Mouse (Mus musculus): ENCODE results near the gene Olig2. TPM values are rescaled to one million over a fixed set of nuclear protein-coding genes. Genes with fewer than 3 reads are reported as not detected.

The Olig2 gene
- total and polyA plus RNA-seq, 3 experiments, result not detected

DNA sequence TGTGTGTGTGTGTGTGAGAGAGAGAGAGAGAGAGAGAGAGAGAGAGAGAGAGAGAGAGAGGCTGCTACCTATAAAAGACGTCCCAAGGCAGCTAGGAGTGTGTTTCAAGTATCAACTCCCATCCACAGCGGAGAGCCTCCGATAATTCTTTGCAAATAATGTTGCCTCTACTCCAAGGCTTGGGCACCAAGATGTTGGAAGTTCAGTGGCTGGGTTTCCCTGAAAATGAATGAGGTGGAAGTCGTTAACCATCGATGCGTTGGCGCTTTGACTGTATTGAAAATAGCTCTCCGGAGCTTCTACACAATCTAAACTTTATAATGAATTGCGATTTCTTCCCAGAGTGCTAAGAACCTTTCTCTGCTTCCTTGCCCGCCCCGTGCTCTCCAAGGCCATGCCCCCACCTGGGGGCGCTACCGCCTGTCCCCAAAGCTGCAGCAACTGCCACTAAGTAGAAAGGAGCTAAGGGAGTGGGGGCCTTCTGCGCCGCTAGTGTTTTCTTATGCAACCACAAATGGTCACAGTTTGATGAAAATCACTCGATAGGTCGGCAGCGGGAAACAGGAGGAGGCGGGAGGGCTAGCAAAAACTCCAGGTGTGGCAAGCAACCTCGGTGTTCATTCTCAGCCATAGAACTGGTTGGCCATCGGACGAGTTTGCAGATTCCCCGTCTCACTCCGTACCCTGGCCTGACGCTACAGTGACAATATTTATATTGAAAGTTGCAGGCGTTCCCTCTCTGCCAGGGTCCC lies 600 bp upstream of the Olig2 start:
- no peak overlapping the region for H3K9ac ChIP-seq (ENCODE audit: control insufficient read depth, low read depth, low read length, poor library complexity, severe bottlenecking)
- no peak overlapping the region for H3K27ac ChIP-seq (ENCODE audit: control insufficient read depth, low read depth, low read length)
- H3K4me1 ChIP-seq (ENCODE audit: control insufficient read depth in 1 of 2, insufficient read depth in 2 of 2, low read length in 2 of 2), result no peaks in the 10 kb centered on the region
- no peaks in the 10 kb centered on the region for H3K79me2 ChIP-seq (ENCODE audit: control insufficient read depth, insufficient read depth, low read length, poor library complexity)
- H3K36me3 ChIP-seq (ENCODE audit: control insufficient read depth in 1 of 2, insufficient read depth in 2 of 2, low read length in 2 of 2), result no peaks in the 10 kb centered on the region
- DNase-seq (ENCODE audit: low read depth, low spot score), result no peak
- no peaks in the 10 kb centered on the region for H3K9me3 ChIP-seq (replicated peaks; ENCODE audit: insufficient read depth, low read length)
- no peaks in the 10 kb centered on the region for H3K27me3 ChIP-seq (ENCODE audit: control insufficient read depth in 1 of 2, insufficient read depth in 2 of 2, low read length in 2 of 2)
- TF ChIP-seq MAZ (IDR thresholded peaks at IDR 0.05; ENCODE audit: low read depth, low read length), result no peak
- TF ChIP-seq GABPA (IDR thresholded peaks at IDR 0.05; ENCODE audit: low read depth, low read length), result no peak
- TF ChIP-seq UBTF (IDR thresholded peaks at IDR 0.05; ENCODE audit: borderline replicate concordance, insufficient read depth, low read depth, low read length), result no peak
- TF ChIP-seq ZMIZ1 (IDR thresholded peaks at IDR 0.05; ENCODE audit: low read depth, low read length), result no peak
- no peak for TF ChIP-seq TCF12 (IDR thresholded peaks at IDR 0.05; ENCODE audit: low read depth, low read length)
- no peak overlapping the region for H3K4me3 ChIP-seq (ENCODE audit: control insufficient read depth in 1 of 2, insufficient read depth in 1 of 2, low read depth in 2 of 2, low read length in 2 of 2)

- no peak for DNase-seq (ENCODE audit: low read depth, low spot score)
- Histone ChIP-seq H3K9ac (ENCODE audit: control insufficient read depth, low read depth, low read length, poor library complexity, severe bottlenecking) (no peak overlapping the region), H3K79me2 (ENCODE audit: control insufficient read depth, insufficient read depth, low read length, poor library complexity) (no peaks in the 10 kb centered on the region), H3K4me1 (ENCODE audit: control insufficient read depth in 1 of 2, insufficient read depth in 2 of 2, low read length in 2 of 2) (no peaks in the 10 kb centered on the region), H3K9me3 (replicated peaks; ENCODE audit: insufficient read depth, low read length) (no peaks in the 10 kb centered on the region), H3K4me3 (ENCODE audit: control insufficient read depth in 1 of 2, insufficient read depth in 1 of 2, low read depth in 2 of 2, low read length in 2 of 2) (no peak overlapping the region), H3K27me3 (ENCODE audit: control insufficient read depth in 1 of 2, insufficient read depth in 2 of 2, low read length in 2 of 2) (no peaks in the 10 kb centered on the region), H3K27ac (ENCODE audit: control insufficient read depth, low read depth, low read length) (no peak overlapping the region), H3K36me3 (ENCODE audit: control insufficient read depth in 1 of 2, insufficient read depth in 2 of 2, low read length in 2 of 2) (no peaks in the 10 kb centered on the region)
- TF ChIP-seq RCOR1 (IDR thresholded peaks at IDR 0.05; ENCODE audit: low read depth, low read length) (no peak), ELF1 (IDR thresholded peaks at IDR 0.05; ENCODE audit: low read depth, low read length) (no peak), ZKSCAN1 (IDR thresholded peaks at IDR 0.05; ENCODE audit: low read depth, low read length) (no peak), POLR2A (IDR thresholded peaks at IDR 0.05; ENCODE audit: control insufficient read depth in 1 of 2, insufficient read depth in 1 of 2, low read depth in 1 of 2, low read length in 2 of 2, poor library complexity in 1 of 2) (no peak), SMC3 (IDR thresholded peaks at IDR 0.05; ENCODE audit: low read depth, low read length) (no peak), NRF1 (IDR thresholded peaks at IDR 0.05; ENCODE audit: insufficient read depth, low read depth, low read length, poor library complexity, severe bottlenecking) (no peak), UBTF (IDR thresholded peaks at IDR 0.05; ENCODE audit: borderline replicate concordance, insufficient read depth, low read depth, low read length) (no peak), HCFC1 (IDR thresholded peaks at IDR 0.05; ENCODE audit: low read depth, low read length) (no peak), TAL1 (IDR thresholded peaks at IDR 0.05; ENCODE audit: low read length) (no peak)
Measured at GRCm38 (mm10) chr16:91226038-91226882, 1.0 kb downstream of the Olig2 start.

All from MEL (cell line).